Mouse (Mus musculus) urinary bladder, postnatal 14 days (tissue): Measurements from ENCODE around the gene Dnah5.

ENCODE experiments used
- DNase-seq: peaks from one replicate; pipeline ENCODE4 v3.0.0; 2021; ENCODE audit warnings: low spot score

The Dnah5 gene

GRCm38 (mm10) chr15:28466591-28467247 lies 263.2 kb downstream of the Dnah5 start:
- DNase-seq: no peak

GRCm38 (mm10) chr15:28473749-28474390 lies 270.3 kb downstream of the Dnah5 start:
- no peak for DNase-seq

GRCm38 (mm10) chr15:28502820-28503219 lies 299.3 kb downstream of the Dnah5 start:
- no peak for DNase-seq

- DNase-seq: no peak
Measured at GRCm38 (mm10) chr15:28515176-28515575, 311.6 kb downstream of the Dnah5 start.
